Mouse (Mus musculus) CH12.LX (cell line): ENCODE results near the gene Bcl2l14. TPM values are rescaled to one million over a fixed set of nuclear protein-coding genes. Genes with fewer than 3 reads are reported as not detected.

Source experiments
- DNase-seq: peaks from one replicate; pipeline ENCODE4 v3.0.0-alpha.2; 2013; ENCODE audit errors: extremely low read depth
- H3K27ac ChIP-seq: 2 replicates; pipeline ENCODE4 v1.5.1; 2012; ENCODE audit warnings: low read depth, mild to moderate bottlenecking, control low read depth, moderate library complexity; ENCODE audit not compliant: insufficient read depth
- H3K27me3 ChIP-seq: replicated peaks from 2 replicates; pipeline ENCODE3; 2012; ENCODE audit warnings: inconsistent platforms
- H3K36me3 ChIP-seq, 2 experiments: replicated peaks in 1 of 2; 2 replicates each; pipeline versions ENCODE3 to v1.6.1; 2012; ENCODE audit warnings: inconsistent platforms in 1 of 2, low read length in 1 of 2, mild to moderate bottlenecking in 1 of 2, mixed read lengths in 1 of 2, moderate library complexity in 1 of 2; ENCODE audit not compliant: control insufficient read depth in 1 of 2, insufficient read depth in 1 of 2
- H3K4me1 ChIP-seq, 2 experiments: 2 replicates each; pipeline ENCODE4 v1.6.1; 2012; ENCODE audit warnings: inconsistent platforms in 1 of 2, moderate library complexity in 1 of 2; ENCODE audit not compliant: insufficient read depth in 2 of 2, control insufficient read depth in 1 of 2
- H3K4me2 ChIP-seq: 2 replicates; pipeline ENCODE4 v1.6.1; 2012; ENCODE audit warnings: low read depth, mild to moderate bottlenecking, control low read depth; ENCODE audit not compliant: poor library complexity, insufficient read depth, severe bottlenecking
- H3K4me3 ChIP-seq, 3 experiments: fragments of 150-350 bp in 1 of 3; sonication (generic) in 1 of 3; replicated peaks in 1 of 3; 2 replicates each; pipeline versions ENCODE3 to v1.5.1; 2011 to 2012; ENCODE audit warnings: low read depth in 2 of 3, low read length in 2 of 3, mild to moderate bottlenecking in 2 of 3, moderate library complexity in 2 of 3, control low read depth in 1 of 3, improper control_type of control experiment in 1 of 3, inconsistent platforms in 1 of 3, mixed read lengths in 1 of 3; ENCODE audit not compliant: poor library complexity in 1 of 3
- H3K79me2 ChIP-seq: replicated peaks from 2 replicates; pipeline ENCODE4 v1.6.1; 2012; ENCODE audit warnings: mild to moderate bottlenecking, moderate library complexity; ENCODE audit not compliant: control insufficient read depth, poor library complexity, insufficient read depth, severe bottlenecking; ENCODE audit errors: extremely low read depth
- H3K9ac ChIP-seq: 2 replicates; pipeline ENCODE4 v1.6.1; 2012; ENCODE audit warnings: low read depth, mild to moderate bottlenecking, control low read depth, moderate library complexity; ENCODE audit not compliant: insufficient read depth
- H3K9me3 ChIP-seq: replicated peaks from 2 replicates; pipeline ENCODE3; 2012; ENCODE audit warnings: low read length, inconsistent platforms, mixed read lengths
- BHLHE40 ChIP-seq: IDR thresholded peaks from 2 replicates; pipeline ENCODE4 v1.6.1; 2011; ENCODE audit warnings: mild to moderate bottlenecking, low read depth, low read length, improper control_type of control experiment
- CHD1 ChIP-seq: IDR thresholded peaks from 2 replicates; pipeline ENCODE4 v1.6.1; 2012; ENCODE audit warnings: low read depth, low read length, improper control_type of control experiment, inconsistent platforms
- CTCF ChIP-seq, 2 experiments: IDR thresholded peaks in 1 of 2; conservative IDR thresholded peaks in 1 of 2; 2 replicates each; pipeline ENCODE4 v1.5.1; 2011 to 2012; ENCODE audit warnings: low read depth in 2 of 2, low read length in 2 of 2, improper control_type of control experiment in 1 of 2, inconsistent platforms in 1 of 2, mild to moderate bottlenecking in 1 of 2, moderate library complexity in 1 of 2
- ELF1 ChIP-seq: IDR thresholded peaks from 2 replicates; pipeline ENCODE4 v1.6.1; 2014; ENCODE audit warnings: low read depth, mild to moderate bottlenecking, inconsistent platforms, low read length, improper control_type of control experiment
- ETS1 ChIP-seq: conservative IDR thresholded peaks from 2 replicates; pipeline ENCODE4 v1.6.1; 2012; ENCODE audit warnings: low read depth, mild to moderate bottlenecking, inconsistent platforms, low read length, improper control_type of control experiment, moderate library complexity
- IRF4 ChIP-seq: IDR thresholded peaks from 2 replicates; pipeline ENCODE4 v1.6.1; 2014; ENCODE audit warnings: low read depth, mild to moderate bottlenecking, inconsistent platforms, low read length, improper control_type of control experiment
- JUND ChIP-seq: conservative IDR thresholded peaks from 2 replicates; pipeline ENCODE4 v1.6.1; 2011; ENCODE audit warnings: low read depth, low read length, improper control_type of control experiment
- MAX ChIP-seq: IDR thresholded peaks from 2 replicates; pipeline ENCODE4 v1.6.1; 2011; ENCODE audit warnings: low read length, improper control_type of control experiment
- MAZ ChIP-seq: IDR thresholded peaks from 2 replicates; pipeline ENCODE4 v1.6.1; 2012; ENCODE audit warnings: low read depth, mild to moderate bottlenecking, inconsistent platforms, low read length, improper control_type of control experiment, moderate library complexity
- MEF2A ChIP-seq: IDR thresholded peaks from 2 replicates; pipeline ENCODE4 v1.6.1; 2014; ENCODE audit warnings: low read depth, mild to moderate bottlenecking, inconsistent platforms, low read length, improper control_type of control experiment, borderline replicate concordance
- MXI1 ChIP-seq: IDR thresholded peaks from 2 replicates; pipeline ENCODE4 v1.6.1; 2011; ENCODE audit warnings: mild to moderate bottlenecking, low read depth, low read length, improper control_type of control experiment
- NRF1 ChIP-seq: IDR thresholded peaks from 2 replicates; pipeline ENCODE4 v1.6.1; 2014; ENCODE audit warnings: low read depth, mild to moderate bottlenecking, inconsistent platforms, low read length, improper control_type of control experiment, moderate library complexity
- RAD21 ChIP-seq: IDR thresholded peaks from 2 replicates; pipeline ENCODE4 v1.6.1; 2011; ENCODE audit warnings: low read depth, mild to moderate bottlenecking, low read length, improper control_type of control experiment, moderate library complexity
- SIN3A ChIP-seq: IDR thresholded peaks from 2 replicates; pipeline ENCODE4 v1.6.1; 2012; ENCODE audit warnings: low read length, improper control_type of control experiment, inconsistent platforms
- TCF12 ChIP-seq: IDR thresholded peaks from 2 replicates; pipeline ENCODE4 v1.6.1; 2014; ENCODE audit warnings: low read depth, mild to moderate bottlenecking, inconsistent platforms, low read length, improper control_type of control experiment
- USF2 ChIP-seq: conservative IDR thresholded peaks from 2 replicates; pipeline ENCODE4 v1.6.1; 2011; ENCODE audit warnings: low read depth, low read length, improper control_type of control experiment
- ZC3H11A ChIP-seq: IDR thresholded peaks from 2 replicates; pipeline ENCODE4 v1.6.1; 2012; ENCODE audit warnings: low read depth, mild to moderate bottlenecking, inconsistent platforms, low read length, improper control_type of control experiment
- ZMIZ1 ChIP-seq: IDR thresholded peaks from 2 replicates; pipeline ENCODE4 v1.6.1; 2012; ENCODE audit warnings: low read depth, mild to moderate bottlenecking, inconsistent platforms, low read length, improper control_type of control experiment
- ZNF384 ChIP-seq: IDR thresholded peaks from 2 replicates; pipeline ENCODE4 v1.6.1; 2012; ENCODE audit warnings: low read depth, low read length, improper control_type of control experiment, inconsistent platforms
- dilution Hi-C: fragments of 300-500 bp; cut with MboI; formaldehyde crosslinking; loops from 2 replicates; pipeline ENCODE4 v1.14.3; 2020; ENCODE audit warnings: low sequenced_read_pairs; ENCODE audit not compliant: extremely low pct_unique_long_range_greater_than_20kb, extremely low pct_ligation_motif_present
- in situ Hi-C: fragments of 300-500 bp; cut with MboI; formaldehyde crosslinking; loops from 3 replicates; pipeline ENCODE4 v1.14.3; 2019; ENCODE audit warnings: low sequenced_read_pairs, low pct_ligation_motif_present, low pct_unique_long_range_greater_than_20kb, mixed read lengths
- polyA plus RNA-seq: library from polyadenylated mRNA; unstranded; fragments of >175 nt; gene quantifications from 2 replicates; pipeline ENCODE4 v1.2.1, GENCODE M21; 2012; ENCODE audit warnings: low read depth; ENCODE audit not compliant: insufficient read length
- total RNA-seq, 2 experiments: library from RNA; depleted of rRNA; stranded (reverse); fragments of 300-350 nt in 1 of 2; fragments of >200 nt in 1 of 2; gene quantifications; 2 replicates each; pipeline ENCODE4 v1.2.3; 2012 to 2014

The Bcl2l14 gene
- total and polyA plus RNA-seq, 3 experiments = 0.93 to 4.4 (median 3.0) TPM

GRCm38 (mm10) chr6:134448451-134448850, 52.3 kb downstream of the Bcl2l14 start:
- Histone ChIP-seq H3K27me3 (no peaks in the 10 kb centered on the region), H3K4me2 (no peak overlapping the region), H3K4me1 (peaks cover 2 to 22% of the 10 kb centered on the region in 2 experiments; a peak in 3 of 4 replicates), H3K9ac (no peak overlapping the region), H3K27ac (no peak overlapping the region), H3K4me3 (no peak overlapping the region), H3K9me3 (peaks cover 4% of the 10 kb centered on the region), H3K79me2 (no peaks in the 10 kb centered on the region), H3K36me3 (peaks cover 28 to 70% of the 10 kb centered on the region in 2 experiments)
- TF ChIP-seq CHD1 (no peak), TCF12 (no peak), NRF1 (no peak), ZC3H11A (no peak), ELF1 (no peak), ETS1 (no peak), BHLHE40 (no peak), CTCF (conservative IDR thresholded peaks at IDR 0.05 in 1 of 2, IDR thresholded peaks at IDR 0.05 in 1 of 2; ENCODE audit: low read depth in 2 of 2, low read length in 2 of 2) (no peak), SIN3A (no peak), MAZ (no peak), RAD21 (no peak), USF2 (no peak), MAX (no peak), MEF2A (no peak), ZMIZ1 (no peak), JUND (no peak)
- no peak for DNase-seq
- dilution Hi-C loops = no loop called here
- in situ Hi-C loops = loop anchor here (25.0 kb wide), 1 partner anchor 414 kb away; no protein-coding TSS in a partner anchor

GRCm38 (mm10) chr6:134449958-134450357, 53.8 kb downstream of the Bcl2l14 start:
- Histone ChIP-seq H3K79me2 (no peaks in the 10 kb centered on the region), H3K27ac (no peak overlapping the region), H3K4me2 (no peak overlapping the region), H3K9me3 (peaks cover 2% of the 10 kb centered on the region), H3K36me3 (peaks cover 41 to 81% of the 10 kb centered on the region in 2 experiments), H3K9ac (no peak overlapping the region), H3K4me3 (no peak overlapping the region), H3K27me3 (no peaks in the 10 kb centered on the region), H3K4me1 (peaks cover 2 to 17% of the 10 kb centered on the region in 2 experiments; a peak in 3 of 4 replicates)
- no peak for TF ChIP-seq IRF4
- no peak for TF ChIP-seq USF2
- TF ChIP-seq CHD1 = no peak
- TF ChIP-seq ZNF384 = no peak
- no peak for TF ChIP-seq MXI1
- no peak for TF ChIP-seq RAD21
- DNase-seq = no peak
- in situ Hi-C loops (loop anchor here (25.0 kb wide), 1 partner anchor 412 kb away; no protein-coding TSS in a partner anchor), dilution Hi-C loops (no loop called here)
